Mouse (Mus musculus) right cerebral cortex, adult 2 months (tissue): ENCODE measurements around the gene Pigh.

ENCODE experiments used
- DNase-seq, 2 experiments: peaks; one replicate each; pipeline ENCODE4 v3.0.0; 2021 to 2022; ENCODE audit warnings: low spot score in 2 of 2

Pigh gene

GRCm38 (mm10) chr12:79089182-79089812 lies at the start of gene Pigh:
Gene Pigh (minus strand): TSS chr12:79089651.
- DNase-seq: peak; percentile 86 to 88

- no peak for DNase-seq
These were observed 49.5 kb upstream of the Pigh start for GRCm38 (mm10) chr12:79138999-79139398.

- no peak for DNase-seq
These were observed 47.5 kb upstream of the Pigh start for GRCm38 (mm10) chr12:79136949-79137348.

- DNase-seq: peak; percentile 11 to 15
These were observed 45.7 kb upstream of the Pigh start for GRCm38 (mm10) chr12:79135105-79135504.

GRCm38 (mm10) chr12:79134676-79135075 lies 45.2 kb upstream of the Pigh start:
- peak; percentile 21 to 26 for DNase-seq

GRCm38 (mm10) chr12:79131706-79132460 lies 42.4 kb upstream of the Pigh start:
- no peak for DNase-seq

- DNase-seq: peak in 1 of 2 experiments; percentile 5
These were observed 41.8 kb upstream of the Pigh start for GRCm38 (mm10) chr12:79131178-79131675.

- DNase-seq: peak; percentile 70 to 71
These were observed 41.1 kb upstream of the Pigh start, which contains the start of gene Arg2 for GRCm38 (mm10) chr12:79130299-79131177. Gene Arg2 (plus strand): TSS chr12:79130777.

- no peak for DNase-seq
These were observed 33.4 kb upstream of the Pigh start for GRCm38 (mm10) chr12:79122820-79123219.

- no peak for DNase-seq
These were observed 29.5 kb upstream of the Pigh start for GRCm38 (mm10) chr12:79118991-79119390.

- DNase-seq: no peak
These were observed 15.9 kb upstream of the Pigh start for GRCm38 (mm10) chr12:79105312-79105711.

GRCm38 (mm10) chr12:79104544-79104943 lies 15.1 kb upstream of the Pigh start:
- DNase-seq: no peak

GRCm38 (mm10) chr12:79103773-79104172 lies 14.3 kb upstream of the Pigh start:
- no peak for DNase-seq

GRCm38 (mm10) chr12:79097106-79097752 lies 7.8 kb upstream of the Pigh start:
- peak; percentile 16 to 53 for DNase-seq

- DNase-seq: peak; percentile 57 to 61
These were observed 3.1 kb upstream of the Pigh start for GRCm38 (mm10) chr12:79092569-79092968.

GRCm38 (mm10) chr12:79073362-79073761 lies 16.1 kb downstream of the Pigh start:
- no peak for DNase-seq

GRCm38 (mm10) chr12:79072576-79072975 lies 16.9 kb downstream of the Pigh start:
- DNase-seq: no peak

- DNase-seq: no peak
These were observed 18.6 kb downstream of the Pigh start for GRCm38 (mm10) chr12:79070736-79071333.

GRCm38 (mm10) chr12:79069916-79070315 lies 19.5 kb downstream of the Pigh start:
- DNase-seq: no peak

GRCm38 (mm10) chr12:79069187-79069608 lies 20.3 kb downstream of the Pigh start:
- DNase-seq: no peak

GRCm38 (mm10) chr12:79068306-79068705 lies 21.1 kb downstream of the Pigh start:
- no peak for DNase-seq
